Mouse (Mus musculus): Measurements from ENCODE around the gene Tal1.

The Tal1 gene

GRCm38 (mm10) chr4:115056371-115056920 lies at the start of gene Tal1:
TSS of gene Tal1 (plus strand) at chr4:115056426.
- DNase-seq = peak; percentile 20 to 56

GRCm38 (mm10) chr4:115014276-115014675 lies 42.0 kb upstream of the Tal1 start:
- DNase-seq = no peak

- no peak for DNase-seq
Measured at GRCm38 (mm10) chr4:115019997-115020396, 36.2 kb upstream of the Tal1 start.

- DNase-seq = no peak
Measured at GRCm38 (mm10) chr4:115035043-115035442, 21.2 kb upstream of the Tal1 start.

- peak; percentile 50 to 72 for DNase-seq
Measured at GRCm38 (mm10) chr4:115038242-115038641, 18.0 kb upstream of the Tal1 start.

GRCm38 (mm10) chr4:115045621-115046020 lies 10.6 kb upstream of the Tal1 start:
- no peak for DNase-seq

GRCm38 (mm10) chr4:115047750-115048149 lies 8.5 kb upstream of the Tal1 start:
- peak; percentile 74 to 88 for DNase-seq

GRCm38 (mm10) chr4:115048190-115048589 lies 8.0 kb upstream of the Tal1 start:
- DNase-seq = no peak

- no peak for DNase-seq
Measured at GRCm38 (mm10) chr4:115051245-115051644, 5.0 kb upstream of the Tal1 start.

- peak; percentile 77 to 91 for DNase-seq
Measured at GRCm38 (mm10) chr4:115052343-115053005, 3.8 kb upstream of the Tal1 start.

- DNase-seq = no peak
Measured at GRCm38 (mm10) chr4:115055044-115055443, 1.2 kb upstream of the Tal1 start.

- no peak for DNase-seq
Measured at GRCm38 (mm10) chr4:115055691-115056090, 535 bp upstream of the Tal1 start.

GRCm38 (mm10) chr4:115056921-115057673 lies 871 bp downstream of the Tal1 start:
- DNase-seq = peak; percentile 63 to 76

- no peak for DNase-seq
Measured at GRCm38 (mm10) chr4:115057674-115058316, 1.6 kb downstream of the Tal1 start.

GRCm38 (mm10) chr4:115058317-115058761 lies 2.1 kb downstream of the Tal1 start:
- peak in 1 of 2 experiments; percentile 28 for DNase-seq

- peak; percentile 19 to 45 for DNase-seq
Measured at GRCm38 (mm10) chr4:115058871-115059590, 2.8 kb downstream of the Tal1 start.

GRCm38 (mm10) chr4:115059871-115060270 lies 3.6 kb downstream of the Tal1 start:
- DNase-seq = peak; percentile 41 to 62

- no peak for DNase-seq
Measured at GRCm38 (mm10) chr4:115060753-115061152, 4.5 kb downstream of the Tal1 start.

GRCm38 (mm10) chr4:115062540-115062874 lies 6.3 kb downstream of the Tal1 start:
- DNase-seq = no peak

- peak; percentile 32 to 66 for DNase-seq
Measured at GRCm38 (mm10) chr4:115062875-115063517, 6.8 kb downstream of the Tal1 start.

GRCm38 (mm10) chr4:115063518-115064239 lies 7.5 kb downstream of the Tal1 start:
- DNase-seq = no peak
